Mouse (Mus musculus) cortical plate, adult 2 months (tissue): ENCODE measurements around the gene Dffa.

Experiments
- CTCF ChIP-seq: fragments of 200-500 bp; IDR thresholded peaks from 2 replicates; pipeline ENCODE4 v1.5.1; 2011; ENCODE audit warnings: mild to moderate bottlenecking, control low read depth, low read length; ENCODE audit not compliant: insufficient read depth; ENCODE audit errors: extremely low read depth
- POLR2A ChIP-seq: fragments of 200-500 bp; IDR thresholded peaks from 2 replicates; pipeline ENCODE4 v1.6.1; 2011; ENCODE audit warnings: mild to moderate bottlenecking, low read length, control low read depth; ENCODE audit not compliant: insufficient read depth; ENCODE audit errors: extremely low read depth

GRCm38 (mm10) chr4:149078261-149078660 is 25.7 kb upstream of the Dffa start:
- TF ChIP-seq POLR2A (no peak), CTCF (no peak)
